Mouse (Mus musculus) C2C12 (cell line): ENCODE data around the gene Barhl1.

ENCODE experiments used
- CEBPB ChIP-seq: IDR thresholded peaks from one replicate; pipeline ENCODE4 v1.6.1; 2011; ENCODE audit warnings: low read depth, mild to moderate bottlenecking, control low read depth, moderate library complexity
- CTCF ChIP-seq: IDR thresholded peaks from one replicate; pipeline ENCODE4 v1.5.1; 2011; ENCODE audit not compliant: control insufficient read depth, insufficient read depth, insufficient read length
- MAX ChIP-seq: IDR thresholded peaks from one replicate; pipeline ENCODE4 v1.6.1; 2011; ENCODE audit warnings: mild to moderate bottlenecking, control low read depth
- MYOD1 ChIP-seq: IDR thresholded peaks from one replicate; pipeline ENCODE4 v1.6.1; 2011; ENCODE audit warnings: low read depth; ENCODE audit not compliant: control insufficient read depth, insufficient read length
- MYOG ChIP-seq: IDR thresholded peaks from one replicate; pipeline ENCODE4 v1.6.1; 2011; ENCODE audit not compliant: control insufficient read depth, insufficient read length; ENCODE audit errors: extremely low read depth
- USF1 ChIP-seq: IDR thresholded peaks from one replicate; pipeline ENCODE4 v1.6.1; 2011; ENCODE audit warnings: low read depth, mild to moderate bottlenecking, control low read depth, moderate library complexity

GRCm38 (mm10) chr2:28915768-28916512 is 528 bp downstream of the Barhl1 start:
- no peak for TF ChIP-seq CTCF
- TF ChIP-seq CEBPB = no peak
- no peak for TF ChIP-seq MAX
- no peak for TF ChIP-seq USF1
- TF ChIP-seq MYOD1 = no peak
- TF ChIP-seq MYOG = no peak
